Mouse (Mus musculus) MEL (cell line): ENCODE measurements around the gene Tpm1. TPM values are rescaled to one million over a fixed set of nuclear protein-coding genes. Genes with fewer than 3 reads are reported as not detected.

Experiments used
- DNase-seq: peaks from one replicate; pipeline ENCODE4 v3.0.0; 2011; ENCODE audit warnings: low read depth, low spot score
- H3K27ac ChIP-seq: 2 replicates; pipeline ENCODE4 v1.5.1; 2012; ENCODE audit warnings: low read depth, mild to moderate bottlenecking, control low read depth, low read length, moderate library complexity; ENCODE audit not compliant: control insufficient read depth
- H3K27me3 ChIP-seq, 2 experiments: fragments of 150-350 bp in 1 of 2; sonication (generic) in 1 of 2; 2 replicates each; pipeline ENCODE4 v1.6.1; 2012; ENCODE audit warnings: low read length in 2 of 2, mild to moderate bottlenecking in 2 of 2, improper control_type of control experiment in 1 of 2, moderate library complexity in 1 of 2; ENCODE audit not compliant: insufficient read depth in 2 of 2, control insufficient read depth in 1 of 2
- H3K36me3 ChIP-seq, 2 experiments: 2 replicates each; pipeline ENCODE4 v1.6.1; 2012 to 2014; ENCODE audit warnings: low read length in 2 of 2, improper control_type of control experiment in 1 of 2, inconsistent platforms in 1 of 2, mild to moderate bottlenecking in 1 of 2; ENCODE audit not compliant: insufficient read depth in 2 of 2, control insufficient read depth in 1 of 2
- H3K4me1 ChIP-seq, 2 experiments: fragments of 150-350 bp in 1 of 2; sonication (generic) in 1 of 2; 2 replicates each; pipeline ENCODE4 v1.6.1; 2012; ENCODE audit warnings: low read length in 2 of 2, improper control_type of control experiment in 1 of 2, mild to moderate bottlenecking in 1 of 2; ENCODE audit not compliant: insufficient read depth in 2 of 2, control insufficient read depth in 1 of 2
- H3K4me3 ChIP-seq, 2 experiments: fragments of 150-350 bp in 1 of 2; sonication (generic) in 1 of 2; 2 replicates each; pipeline ENCODE4 v1.5.1; 2012; ENCODE audit warnings: low read depth in 2 of 2, low read length in 2 of 2, mild to moderate bottlenecking in 2 of 2, moderate library complexity in 2 of 2, control low read depth in 1 of 2, improper control_type of control experiment in 1 of 2; ENCODE audit not compliant: control insufficient read depth in 1 of 2, insufficient read depth in 1 of 2
- H3K79me2 ChIP-seq: 2 replicates; pipeline ENCODE4 v1.6.1; 2012; ENCODE audit warnings: mild to moderate bottlenecking, low read length, moderate library complexity; ENCODE audit not compliant: control insufficient read depth, poor library complexity, insufficient read depth
- H3K9ac ChIP-seq: 2 replicates; pipeline ENCODE4 v1.6.1; 2012; ENCODE audit warnings: low read depth, mild to moderate bottlenecking, control low read depth, low read length, moderate library complexity; ENCODE audit not compliant: control insufficient read depth, poor library complexity, severe bottlenecking
- H3K9me3 ChIP-seq: fragments of 150-350 bp; sonication (generic); replicated peaks from 2 replicates; pipeline ENCODE4 v1.6.1; 2012; ENCODE audit warnings: mild to moderate bottlenecking, low read length, improper control_type of control experiment, moderate library complexity; ENCODE audit not compliant: insufficient read depth
- CHD1 ChIP-seq: IDR thresholded peaks from 2 replicates; pipeline ENCODE4 v1.6.1; 2012; ENCODE audit warnings: low read depth, mild to moderate bottlenecking, inconsistent platforms, low read length, improper control_type of control experiment
- CTCF ChIP-seq, 3 experiments: IDR thresholded peaks in 2 of 3; conservative IDR thresholded peaks in 1 of 3; 2 replicates each; pipeline ENCODE4 v1.5.1; 2011 to 2012; ENCODE audit warnings: low read length in 3 of 3, low read depth in 2 of 3, mild to moderate bottlenecking in 2 of 3, improper control_type of control experiment in 1 of 3, inconsistent platforms in 1 of 3, mixed read lengths in 1 of 3, moderate library complexity in 1 of 3; ENCODE audit not compliant: control insufficient read depth in 1 of 3, insufficient read depth in 1 of 3, poor library complexity in 1 of 3, severe bottlenecking in 1 of 3
- E2F4 ChIP-seq: IDR thresholded peaks from 2 replicates; pipeline ENCODE4 v1.6.1; 2011; ENCODE audit warnings: low read depth, low read length, improper control_type of control experiment, borderline replicate concordance
- ELF1 ChIP-seq: IDR thresholded peaks from 2 replicates; pipeline ENCODE4 v1.6.1; 2014; ENCODE audit warnings: low read depth, mild to moderate bottlenecking, inconsistent platforms, low read length, improper control_type of control experiment, moderate library complexity
- GABPA ChIP-seq: IDR thresholded peaks from 2 replicates; pipeline ENCODE4 v1.6.1; 2012; ENCODE audit warnings: low read depth, mild to moderate bottlenecking, inconsistent platforms, low read length, improper control_type of control experiment, moderate library complexity
- HCFC1 ChIP-seq: IDR thresholded peaks from 2 replicates; pipeline ENCODE4 v1.6.1; 2012; ENCODE audit warnings: low read depth, mild to moderate bottlenecking, inconsistent platforms, low read length, improper control_type of control experiment, moderate library complexity
- JUND ChIP-seq: IDR thresholded peaks from 2 replicates; pipeline ENCODE4 v1.6.1; 2011; ENCODE audit warnings: low read depth, mild to moderate bottlenecking, improper control_type of control experiment, low read length
- MAFK ChIP-seq: IDR thresholded peaks from 2 replicates; pipeline ENCODE4 v1.6.1; 2011; ENCODE audit warnings: low read depth, mild to moderate bottlenecking, low read length, improper control_type of control experiment, borderline replicate concordance
- MAX ChIP-seq: IDR thresholded peaks from 2 replicates; pipeline ENCODE4 v1.6.1; 2011; ENCODE audit warnings: low read length, improper control_type of control experiment
- MAZ ChIP-seq: IDR thresholded peaks from 2 replicates; pipeline ENCODE4 v1.6.1; 2012; ENCODE audit warnings: low read depth, mild to moderate bottlenecking, inconsistent platforms, low read length, improper control_type of control experiment
- MXI1 ChIP-seq: IDR thresholded peaks from 2 replicates; pipeline ENCODE4 v1.6.1; 2011; ENCODE audit warnings: mild to moderate bottlenecking, low read depth, low read length, improper control_type of control experiment
- MYB ChIP-seq: IDR thresholded peaks from 2 replicates; pipeline ENCODE4 v1.6.1; 2011; ENCODE audit warnings: mild to moderate bottlenecking, low read depth, low read length, improper control_type of control experiment
- NRF1 ChIP-seq: IDR thresholded peaks from 2 replicates; pipeline ENCODE4 v1.6.1; 2014; ENCODE audit warnings: low read depth, mild to moderate bottlenecking, inconsistent platforms, low read length, improper control_type of control experiment, moderate library complexity; ENCODE audit not compliant: poor library complexity, insufficient read depth, severe bottlenecking
- POLR2AphosphoS2 ChIP-seq: IDR thresholded peaks from 2 replicates; pipeline ENCODE4 v1.6.1; 2011; ENCODE audit warnings: low read length, improper control_type of control experiment
- SIN3A ChIP-seq: IDR thresholded peaks from 2 replicates; pipeline ENCODE4 v1.6.1; 2012; ENCODE audit warnings: low read length, improper control_type of control experiment, inconsistent platforms
- TAL1 ChIP-seq: IDR thresholded peaks from 2 replicates; pipeline ENCODE4 v1.6.1; 2012; ENCODE audit warnings: mild to moderate bottlenecking, inconsistent platforms, low read length, moderate library complexity, mixed read lengths
- TBP ChIP-seq: IDR thresholded peaks from 2 replicates; pipeline ENCODE4 v1.8.0; 2011; ENCODE audit warnings: low read depth, low read length, improper control_type of control experiment
- UBTF ChIP-seq: IDR thresholded peaks from 2 replicates; pipeline ENCODE4 v1.6.1; 2012; ENCODE audit warnings: low read depth, mild to moderate bottlenecking, inconsistent platforms, low read length, improper control_type of control experiment, moderate library complexity, borderline replicate concordance; ENCODE audit not compliant: insufficient read depth
- ZKSCAN1 ChIP-seq: IDR thresholded peaks from 2 replicates; pipeline ENCODE4 v1.6.1; 2012; ENCODE audit warnings: low read depth, mild to moderate bottlenecking, inconsistent platforms, low read length, improper control_type of control experiment, moderate library complexity
- ZNF384 ChIP-seq: IDR thresholded peaks from 2 replicates; pipeline ENCODE4 v1.6.1; 2012; ENCODE audit warnings: low read depth, mild to moderate bottlenecking, inconsistent platforms, low read length, improper control_type of control experiment
- polyA plus RNA-seq, 2 experiments: library from polyadenylated mRNA; stranded (reverse) in 1 of 2; unstranded in 1 of 2; fragments of >175 nt in 1 of 2; fragments of >200 nt in 1 of 2; gene quantifications; 2 replicates each; pipeline versions ENCODE4 v1.2.1 to v1.2.4; 2012; ENCODE audit warnings: low replicate concordance in 2 of 2, low read depth in 1 of 2; ENCODE audit not compliant: insufficient read length in 2 of 2, insufficient read depth in 1 of 2, missing spikeins in 1 of 2
- total RNA-seq: library from RNA; depleted of rRNA; stranded (reverse); fragments of 300-350 nt; gene quantifications from 2 replicates; pipeline ENCODE4 v1.2.3, GENCODE M21; 2012

The Tpm1 gene
- total and polyA plus RNA-seq, 3 experiments, result 38.2 to 113 TPM; not detected in 1

DNA sequence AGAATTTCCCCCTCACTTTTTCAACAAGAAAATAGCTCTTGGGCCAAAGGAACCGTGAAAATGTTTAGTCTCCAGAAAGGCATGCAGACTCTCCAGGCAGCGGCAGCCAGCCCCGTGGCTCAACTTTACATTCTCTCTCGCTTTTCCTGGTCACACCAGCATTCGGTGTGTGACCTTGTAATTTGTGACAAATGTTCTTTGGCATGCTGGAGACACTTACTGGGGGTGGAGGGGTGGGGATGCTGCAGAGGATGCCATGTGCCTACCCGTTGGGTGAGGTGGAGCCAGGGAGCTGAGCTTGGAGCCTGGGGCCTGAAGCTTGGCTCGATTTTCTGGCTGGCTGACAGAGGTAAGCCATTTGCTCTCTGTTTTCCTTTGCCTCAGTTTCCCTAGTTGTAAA is 22.4 kb upstream of the Tpm1 start:
- Histone ChIP-seq H3K4me3 (no peak overlapping the region), H3K79me2 (no peaks in the 10 kb centered on the region), H3K36me3 (no peaks in the 10 kb centered on the region), H3K4me1 (no peaks in the 10 kb centered on the region), H3K9ac (no peak overlapping the region), H3K27me3 (no peaks in the 10 kb centered on the region), H3K9me3 (no peaks in the 10 kb centered on the region), H3K27ac (no peak overlapping the region)
- no peak for DNase-seq
- no peak for TF ChIP-seq MAZ
- TF ChIP-seq GABPA, result no peak
- no peak for TF ChIP-seq TBP
- no peak for TF ChIP-seq ZNF384
- TF ChIP-seq ELF1, result no peak
- no peak for TF ChIP-seq CTCF (IDR thresholded peaks at IDR 0.05 in 2 of 3, conservative IDR thresholded peaks at IDR 0.05 in 1 of 3; ENCODE audit: control insufficient read depth in 1 of 3, insufficient read depth in 1 of 3, low read depth in 2 of 3, low read length in 3 of 3, poor library complexity in 1 of 3, severe bottlenecking in 1 of 3)
- TF ChIP-seq POLR2AphosphoS2, result no peak
- TF ChIP-seq UBTF, result no peak
- TF ChIP-seq MXI1, result no peak

GRCm38 (mm10) chr9:67071103-67071502 is 21.9 kb upstream of the Tpm1 start:
- Histone ChIP-seq H3K9me3 (no peaks in the 10 kb centered on the region), H3K27ac (no peak overlapping the region), H3K4me1 (no peaks in the 10 kb centered on the region), H3K9ac (no peak overlapping the region), H3K36me3 (no peaks in the 10 kb centered on the region), H3K79me2 (no peaks in the 10 kb centered on the region), H3K4me3 (no peak overlapping the region), H3K27me3 (no peaks in the 10 kb centered on the region)
- no peak for DNase-seq
- TF ChIP-seq ZKSCAN1, result no peak
- no peak for TF ChIP-seq SIN3A
- TF ChIP-seq MAZ, result no peak
- TF ChIP-seq MAFK, result no peak
- TF ChIP-seq E2F4, result no peak
- no peak for TF ChIP-seq HCFC1
- no peak for TF ChIP-seq TAL1
- no peak for TF ChIP-seq MYB
- TF ChIP-seq CHD1, result no peak
- no peak for TF ChIP-seq UBTF
- TF ChIP-seq MAX, result no peak
- TF ChIP-seq GABPA, result no peak
- no peak for TF ChIP-seq NRF1
- no peak for TF ChIP-seq JUND
- TF ChIP-seq MXI1, result no peak
